8 mouse cellular contexts compared by ENCODE assay signal in genomic region chr8:70696946-70697345, GRCm38 (mm10). TPM values are rescaled to one million over a fixed set of nuclear protein-coding genes. Genes with fewer than 3 reads are reported as not detected.
DNase-seq lines count a peak whose midpoint lies in the region; ATAC-seq and TF ChIP-seq lines count a peak whose summit lies in the region.

No protein-coding gene starts in this region.

- peak overlapping the region; percentile 61 for H3K4me2 ChIP-seq in heart, embryonic 12.5 days
- H3K4me2 ChIP-seq in CH12.LX (ENCODE audit: insufficient read depth, low read depth, poor library complexity, severe bottlenecking) = peak overlapping the region; percentile 79
- H3K4me2 ChIP-seq in forebrain, embryonic 16.5 days (ENCODE audit: low read length) = peak overlapping the region; percentile 51
- peak overlapping the region; percentile 87 for H3K4me2 ChIP-seq in liver, embryonic 15.5 days

- H3K27me3 ChIP-seq in heart, embryonic 12.5 days (replicated peaks) = no peaks in the 10 kb centered on the region
- H3K27me3 ChIP-seq in CH12.LX (replicated peaks) = no peaks in the 10 kb centered on the region
- H3K27me3 ChIP-seq in forebrain, embryonic 16.5 days (replicated peaks; ENCODE audit: control insufficient read depth, insufficient read depth, low read length) = no peaks in the 10 kb centered on the region
- H3K27me3 ChIP-seq in liver, embryonic 15.5 days = peaks cover 6% of the 10 kb centered on the region; the same call in 1 of the 2 replicates

- WGBS in heart, embryonic 12.5 days = 29% methylated on average over 4 of the region's 4 CpGs
- 17% methylated on average over 4 of the region's 4 CpGs for WGBS in forebrain, embryonic 16.5 days
- 47% methylated on average over 4 of the region's 4 CpGs for WGBS in liver, embryonic 15.5 days (ENCODE audit: insufficient replicate concordance)

- no peak for TF ChIP-seq EP300 in CH12.LX (IDR thresholded peaks at IDR 0.05; ENCODE audit: low read length)

- no peak for TF ChIP-seq RAD21 in CH12.LX (IDR thresholded peaks at IDR 0.05; ENCODE audit: low read depth, low read length)

- H3K4me1 ChIP-seq in heart, embryonic 12.5 days (replicated peaks) = peaks cover 58% of the 10 kb centered on the region
- H3K4me1 ChIP-seq in CH12.LX (ENCODE audit: control insufficient read depth in 1 of 2, insufficient read depth in 2 of 2) = peaks cover 20 to 56% of the 10 kb centered on the region in 2 experiments
- H3K4me1 ChIP-seq in forebrain, embryonic 16.5 days (replicated peaks; ENCODE audit: control insufficient read depth, insufficient read depth, low read length) = peaks cover 44% of the 10 kb centered on the region
- peaks cover 84% of the 10 kb centered on the region for H3K4me1 ChIP-seq in liver, embryonic 15.5 days (replicated peaks)

- no peaks in the 10 kb centered on the region for H3K9me3 ChIP-seq in heart, embryonic 12.5 days (replicated peaks)
- no peaks in the 10 kb centered on the region for H3K9me3 ChIP-seq in CH12.LX (replicated peaks; ENCODE audit: low read length)
- no peaks in the 10 kb centered on the region for H3K9me3 ChIP-seq in forebrain, embryonic 16.5 days (ENCODE audit: control insufficient read depth, low read length)
- H3K9me3 ChIP-seq in liver, embryonic 15.5 days (replicated peaks) = no peaks in the 10 kb centered on the region

- H3K79me2 ChIP-seq in CH12.LX (replicated peaks; ENCODE audit: control insufficient read depth, extremely low read depth, insufficient read depth, poor library complexity, severe bottlenecking) = peaks cover 23% of the 10 kb centered on the region

- in situ Hi-C loops in CH12.LX (cut with MboI; ENCODE audit: low pct_ligation_motif_present, low pct_unique_long_range_greater_than_20kb, low sequenced_read_pairs) = no loop called here

- no peak for TF ChIP-seq CTCF in CH12.LX (conservative IDR thresholded peaks at IDR 0.05 in 1 of 2, IDR thresholded peaks at IDR 0.05 in 1 of 2; ENCODE audit: low read depth in 2 of 2, low read length in 2 of 2)

- peak overlapping the region; percentile 10; the same call in 1 of the 2 replicates for H3K4me3 ChIP-seq in heart, embryonic 12.5 days
- H3K4me3 ChIP-seq in CH12.LX (replicated peaks in 1 of 3; ENCODE audit: low read depth in 2 of 3, low read length in 2 of 3, poor library complexity in 1 of 3) = peak overlapping the region in 1 of 3 experiments; percentile 43
- H3K4me3 ChIP-seq in forebrain, embryonic 16.5 days (replicated peaks; ENCODE audit: low read length) = no peak overlapping the region
- peak overlapping the region; percentile 49 for H3K4me3 ChIP-seq in liver, embryonic 15.5 days (replicated peaks)

- H3K36me3 ChIP-seq in heart, embryonic 12.5 days = peaks cover 7% of the 10 kb centered on the region; the same call in 1 of the 2 replicates
- H3K36me3 ChIP-seq in CH12.LX (replicated peaks in 1 of 2; ENCODE audit: control insufficient read depth in 1 of 2, insufficient read depth in 1 of 2, low read length in 1 of 2) = peaks cover 0 to 11% of the 10 kb centered on the region in 2 experiments
- no peaks in the 10 kb centered on the region for H3K36me3 ChIP-seq in forebrain, embryonic 16.5 days (ENCODE audit: control insufficient read depth, insufficient read depth)
- H3K36me3 ChIP-seq in liver, embryonic 15.5 days (replicated peaks) = no peaks in the 10 kb centered on the region

- peak overlapping the region; percentile 96 for H3K27ac ChIP-seq in heart, embryonic 12.5 days (ENCODE audit: poor library complexity, severe bottlenecking)
- peak overlapping the region; percentile 99 for H3K27ac ChIP-seq in CH12.LX (ENCODE audit: insufficient read depth, low read depth)
- peak overlapping the region; percentile 43 for H3K27ac ChIP-seq in forebrain, embryonic 16.5 days (ENCODE audit: low read length)
- peak overlapping the region; percentile 95 for H3K27ac ChIP-seq in liver, embryonic 15.5 days (replicated peaks)

- no peak for ATAC-seq in heart, embryonic 12.5 days (ENCODE audit: insufficient number of reproducible peaks, low FRiP score)
- ATAC-seq in forebrain, embryonic 16.5 days = no peak
- ATAC-seq in liver, embryonic 15.5 days (ENCODE audit: insufficient read depth) = no peak

- dilution Hi-C loops in CH12.LX (cut with MboI; ENCODE audit: extremely low pct_ligation_motif_present, extremely low pct_unique_long_range_greater_than_20kb, low sequenced_read_pairs) = no loop called here

- peak overlapping the region; percentile 61 for H3K9ac ChIP-seq in heart, embryonic 12.5 days
- peak overlapping the region; percentile 77 for H3K9ac ChIP-seq in CH12.LX (ENCODE audit: insufficient read depth, low read depth)
- peak overlapping the region; percentile 14 for H3K9ac ChIP-seq in forebrain, embryonic 16.5 days (replicated peaks; ENCODE audit: low read depth, low read length)
- peak overlapping the region; percentile 74 for H3K9ac ChIP-seq in liver, embryonic 15.5 days

- no peak for TF ChIP-seq POLR2A in CH12.LX (IDR thresholded peaks at IDR 0.05; ENCODE audit: low read depth, low read length)

- no peak for DNase-seq in heart, adult 8-10 months (ENCODE audit: low spot score)
- no peak for DNase-seq in CH12.LX (ENCODE audit: extremely low read depth)
- DNase-seq in urinary bladder, adult 2 months (ENCODE audit: low spot score) = no peak
- DNase-seq in frontal cortex, postnatal 14 days (ENCODE audit: low spot score in 2 of 2) = no peak
- no peak for DNase-seq in adrenal gland, postnatal 14 days

TF ChIP-seq in CH12.LX, 34 proteins besides CTCF, POLR2A, EP300 and RAD21 (continues in another document):
- TF ChIP-seq CHD1 (IDR thresholded peaks at IDR 0.05; ENCODE audit: low read depth, low read length) (peak; percentile 21; the same call in 1 of the 2 replicates), JUN (IDR thresholded peaks at IDR 0.05; ENCODE audit: insufficient read depth, low read depth, low read length) (no peak), MAX (IDR thresholded peaks at IDR 0.05; ENCODE audit: low read length) (peak; percentile 8; the same call in 1 of the 2 replicates), NELFE (IDR thresholded peaks at IDR 0.05; ENCODE audit: low read depth, low read length) (0 out of 2 replicates have a peak, but pooled peaks have one; percentile 11), IRF4 (IDR thresholded peaks at IDR 0.05; ENCODE audit: low read depth, low read length) (no peak)

RNA-seq across cellular contexts. Expression of gene Jund, which starts 1.8 kb away (rescaled TPM):
- 183 and 206 TPM in 2 replicates for polyA plus RNA-seq in heart, embryonic 12.5 days (2016; fragmentation: Nextera tagmentation; extraction: Ambion mirVana)
- 100 to 1,000 TPM in 3 of 4 experiments, 10 to 100 TPM in 1; 84.2 to 134 (median 114) TPM for total RNA-seq in heart, adult 8-10 months (2022)
- 279 and 287 TPM in 2 replicates for total RNA-seq in CH12.LX (2012; rRNA removed)
- 147 and 191 TPM in 2 replicates for total RNA-seq in CH12.LX (2014; rRNA removed)
- 255 and 283 TPM in 2 replicates for polyA plus RNA-seq in CH12.LX (2012; ENCODE audit: insufficient read length, low read depth)
- polyA plus RNA-seq in forebrain, embryonic 16.5 days (2015; fragmentation: Nextera tagmentation; extraction: Ambion mirVana) = 54.6 and 57.7 TPM in 2 replicates
- polyA plus RNA-seq in liver, embryonic 15.5 days (2015; fragmentation: Nextera tagmentation; extraction: Ambion mirVana) = 23.7 and 26.1 TPM in 2 replicates
- polyA plus RNA-seq in urinary bladder, adult 2 months (2012; rRNA removed) = 132 and 153 TPM in 2 replicates
- total RNA-seq in adrenal gland, postnatal 14 days (2021) = 165 and 174 TPM in 2 replicates

RNA-seq across cellular contexts. Expression of gene Iqcn, which starts 6.3 kb away (rescaled TPM):
- polyA plus RNA-seq in heart, embryonic 12.5 days (2016; fragmentation: Nextera tagmentation; extraction: Ambion mirVana) = 0.04 and 0.06 TPM in 2 replicates
- total RNA-seq in heart, adult 8-10 months (2022) = under 1 TPM in 1 of 4 experiments, not detected in 3; 0.06 TPM
- total RNA-seq in CH12.LX (2012; rRNA removed) (not detected in 2 replicates), CH12.LX (2014; rRNA removed) (not detected in 2 replicates)
- polyA plus RNA-seq in CH12.LX (2012; ENCODE audit: insufficient read length, low read depth) = 0.07 TPM in 1 of 2 replicates, not detected in the other
- polyA plus RNA-seq in forebrain, embryonic 16.5 days (2015; fragmentation: Nextera tagmentation; extraction: Ambion mirVana) = 0.11 and 0.14 TPM in 2 replicates
- polyA plus RNA-seq in liver, embryonic 15.5 days (2015; fragmentation: Nextera tagmentation; extraction: Ambion mirVana) = 0.01 and 0.02 TPM in 2 replicates
- polyA plus RNA-seq in urinary bladder, adult 2 months (2012; rRNA removed) = not detected in 2 replicates
- 0.11 and 0.19 TPM in 2 replicates for total RNA-seq in adrenal gland, postnatal 14 days (2021)

RNA-seq across cellular contexts. Expression of gene Gm3336, which starts 21.4 kb away (rescaled TPM):
- polyA plus RNA-seq in heart, embryonic 12.5 days (2016; fragmentation: Nextera tagmentation; extraction: Ambion mirVana) = not detected in 2 replicates
- not detected for total RNA-seq in heart, adult 8-10 months (2022)
- 0.25 and 0.34 TPM in 2 replicates for total RNA-seq in CH12.LX (2012; rRNA removed)
- 0.31 TPM in 1 of 2 replicates, not detected in the other for total RNA-seq in CH12.LX (2014; rRNA removed)
- 0.49 and 0.89 TPM in 2 replicates for polyA plus RNA-seq in CH12.LX (2012; ENCODE audit: insufficient read length, low read depth)
- polyA plus RNA-seq in forebrain, embryonic 16.5 days (2015; fragmentation: Nextera tagmentation; extraction: Ambion mirVana) = not detected in 2 replicates
- polyA plus RNA-seq in liver, embryonic 15.5 days (2015; fragmentation: Nextera tagmentation; extraction: Ambion mirVana) = 0.13 and 0.35 TPM in 2 replicates
- 0.46 and 0.56 TPM in 2 replicates for polyA plus RNA-seq in urinary bladder, adult 2 months (2012; rRNA removed)
- total RNA-seq in adrenal gland, postnatal 14 days (2021) = 0.70 TPM in 1 of 2 replicates, not detected in the other

RNA-seq across cellular contexts. Expression of gene Lsm4, which starts 23.9 kb away (rescaled TPM):
- 289 and 301 TPM in 2 replicates for polyA plus RNA-seq in heart, embryonic 12.5 days (2016; fragmentation: Nextera tagmentation; extraction: Ambion mirVana)
- 10 to 100 TPM; 57.9 to 67.1 (median 63.4) TPM for total RNA-seq in heart, adult 8-10 months (2022)
- 135 and 168 TPM in 2 replicates for total RNA-seq in CH12.LX (2012; rRNA removed)
- total RNA-seq in CH12.LX (2014; rRNA removed) = 134 and 143 TPM in 2 replicates
- polyA plus RNA-seq in CH12.LX (2012; ENCODE audit: insufficient read length, low read depth) = 240 and 256 TPM in 2 replicates
- 166 and 168 TPM in 2 replicates for polyA plus RNA-seq in forebrain, embryonic 16.5 days (2015; fragmentation: Nextera tagmentation; extraction: Ambion mirVana)
- polyA plus RNA-seq in liver, embryonic 15.5 days (2015; fragmentation: Nextera tagmentation; extraction: Ambion mirVana) = 148 and 155 TPM in 2 replicates
- polyA plus RNA-seq in urinary bladder, adult 2 months (2012; rRNA removed) = 97.8 and 99.4 TPM in 2 replicates
- 76.0 and 78.6 TPM in 2 replicates for total RNA-seq in adrenal gland, postnatal 14 days (2021)

RNA-seq across cellular contexts. Expression of gene Pde4c, which starts 26.6 kb away (rescaled TPM):
- 0.05 and 0.09 TPM in 2 replicates for polyA plus RNA-seq in heart, embryonic 12.5 days (2016; fragmentation: Nextera tagmentation; extraction: Ambion mirVana)
- 1 to 10 TPM; 1.8 to 3.7 (median 2.4) TPM for total RNA-seq in heart, adult 8-10 months (2022)
- total RNA-seq in CH12.LX (2012; rRNA removed) = 3.8 and 4.7 TPM in 2 replicates
- total RNA-seq in CH12.LX (2014; rRNA removed) = 2.3 and 3.1 TPM in 2 replicates
- 6.5 TPM in 2 replicates for polyA plus RNA-seq in CH12.LX (2012; ENCODE audit: insufficient read length, low read depth)
- polyA plus RNA-seq in forebrain, embryonic 16.5 days (2015; fragmentation: Nextera tagmentation; extraction: Ambion mirVana) = 0.12 and 0.54 TPM in 2 replicates
- polyA plus RNA-seq in liver, embryonic 15.5 days (2015; fragmentation: Nextera tagmentation; extraction: Ambion mirVana) = 1.4 and 1.9 TPM in 2 replicates
- polyA plus RNA-seq in urinary bladder, adult 2 months (2012; rRNA removed) = 0.54 and 0.59 TPM in 2 replicates
- total RNA-seq in adrenal gland, postnatal 14 days (2021) = 1.9 TPM in 2 replicates

Comparison
In these comparisons a context has a peak if more than half of its experiments do, and no peak if none do; other contexts are left out.
1. H3K27ac ChIP-seq: peak in every context shown above with its lines; median percentile 99 in CH12.LX; 96 in heart, embryonic 12.5 days; 95 in liver, embryonic 15.5 days; 43 in forebrain, embryonic 16.5 days.
2. H3K9ac ChIP-seq: peak in every context shown above with its lines; median percentile 77 in CH12.LX; 74 in liver, embryonic 15.5 days; 61 in heart, embryonic 12.5 days; 14 in forebrain, embryonic 16.5 days.